Mouse (Mus musculus): ENCODE measurements around the gene Olfr1232.

The Olfr1232 gene

DNA sequence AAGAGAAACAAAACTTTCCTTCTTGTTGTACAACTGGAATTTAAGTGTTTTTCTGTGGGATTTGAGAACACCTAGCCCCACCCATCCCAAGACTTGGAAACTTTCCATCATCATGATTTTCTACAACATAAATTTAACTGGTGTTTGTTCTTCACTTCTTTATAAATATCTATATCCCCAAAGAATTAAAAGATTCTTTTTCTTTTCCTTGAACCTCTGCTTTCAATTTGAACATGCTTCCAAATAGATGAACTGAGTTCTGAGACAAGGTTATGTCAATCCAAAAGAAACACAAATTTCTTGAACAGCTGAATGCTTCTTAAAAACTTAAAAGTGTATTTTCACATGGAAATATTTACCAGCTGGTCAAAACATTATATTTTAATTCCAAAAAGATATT is at the start of gene Olfr1232:
TSS of gene Olfr1232 (minus strand) at position 101 of the 400 bp plus-strand sequence.
- DNase-seq = no peak

DNA sequence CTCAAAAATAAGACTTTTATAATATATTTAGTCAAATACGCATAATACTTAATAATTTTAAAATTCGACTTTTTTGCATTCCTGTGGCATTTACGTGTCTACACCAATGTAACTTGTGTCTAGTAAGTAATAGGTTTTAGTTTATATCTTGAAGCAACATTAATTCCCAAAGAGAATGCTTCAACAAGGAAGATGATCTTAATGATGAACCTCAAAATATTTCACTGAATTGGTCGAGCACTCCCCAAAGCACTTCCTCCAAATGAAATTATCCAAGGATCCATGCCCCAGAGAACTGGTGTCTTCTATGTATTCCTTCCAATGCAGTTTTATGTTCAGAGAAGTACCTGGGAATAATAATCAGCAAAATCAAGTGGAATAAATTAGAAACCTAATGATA is 35.3 kb upstream of the Olfr1232 start, which contains the start of gene Olfr1234:
TSS of gene Olfr1234 (minus strand) at position 101 of the 400 bp plus-strand sequence.
- no peak for DNase-seq

DNA sequence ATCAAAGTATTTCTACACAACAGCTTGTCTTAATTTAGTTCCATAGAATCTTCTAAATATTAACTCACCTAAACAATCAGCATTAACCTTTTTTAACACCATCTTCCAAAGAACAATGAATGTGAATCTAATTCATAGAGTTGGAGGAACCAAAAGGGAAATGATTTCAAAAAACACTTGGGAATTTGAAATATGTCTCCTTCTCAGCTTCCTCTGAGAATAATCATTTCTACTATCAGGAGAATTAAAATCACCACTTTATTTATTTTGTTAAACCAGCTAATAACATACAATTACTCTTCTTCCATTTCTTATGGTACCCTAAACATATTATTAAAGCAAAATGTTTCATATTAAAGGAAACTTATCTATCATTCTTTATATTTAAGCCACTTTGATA is 12.8 kb upstream of the Olfr1232 start, which contains the start of gene Olfr1233:
TSS of gene Olfr1233 (minus strand) at position 101 of the 400 bp plus-strand sequence.
- no peak for DNase-seq

DNA sequence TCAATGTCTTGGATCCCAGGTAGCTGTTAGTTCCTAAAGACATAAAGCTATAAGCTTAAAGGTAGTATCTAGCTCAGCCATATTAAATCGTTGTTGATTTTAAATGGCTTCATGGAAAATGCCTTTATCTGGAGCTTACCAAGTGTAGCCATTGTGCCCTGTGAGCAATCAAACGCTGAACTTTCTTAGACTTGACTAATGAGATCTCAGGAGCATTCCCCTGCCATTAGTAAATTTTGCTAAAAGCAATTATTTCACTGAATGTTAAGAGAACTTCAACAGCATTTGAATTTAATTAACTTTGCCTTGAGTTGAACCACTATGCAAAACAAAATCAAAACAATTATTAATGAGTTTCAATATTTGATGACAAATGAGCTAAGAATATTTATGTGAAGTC is 22.5 kb downstream of the Olfr1232 start, which contains the start of gene Olfr1231:
TSS of gene Olfr1231 (minus strand) at position 101 of the 400 bp plus-strand sequence.
- no peak for DNase-seq

DNA sequence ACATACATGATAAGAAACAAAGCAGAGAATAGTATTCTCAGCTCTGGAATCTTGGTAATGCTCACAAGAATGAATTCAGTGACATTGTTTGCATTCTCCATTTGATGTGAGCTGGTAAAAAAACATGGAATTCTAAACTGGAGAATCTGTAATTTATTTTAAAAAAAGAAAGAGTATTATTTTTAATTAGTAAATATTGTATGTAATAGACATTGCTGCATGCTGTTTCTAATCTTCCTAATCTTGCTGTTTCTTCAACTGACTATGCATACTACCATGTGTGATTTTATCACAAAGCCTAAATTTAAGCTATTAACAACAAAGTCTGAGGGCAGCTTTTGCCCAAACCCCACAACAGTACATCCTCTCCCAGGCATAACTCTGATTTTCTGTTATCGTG is 32.3 kb downstream of the Olfr1232 start, which contains the start of gene Olfr1230:
TSS of gene Olfr1230 (minus strand) at position 101 of the 400 bp plus-strand sequence.
- DNase-seq = no peak

DNA sequence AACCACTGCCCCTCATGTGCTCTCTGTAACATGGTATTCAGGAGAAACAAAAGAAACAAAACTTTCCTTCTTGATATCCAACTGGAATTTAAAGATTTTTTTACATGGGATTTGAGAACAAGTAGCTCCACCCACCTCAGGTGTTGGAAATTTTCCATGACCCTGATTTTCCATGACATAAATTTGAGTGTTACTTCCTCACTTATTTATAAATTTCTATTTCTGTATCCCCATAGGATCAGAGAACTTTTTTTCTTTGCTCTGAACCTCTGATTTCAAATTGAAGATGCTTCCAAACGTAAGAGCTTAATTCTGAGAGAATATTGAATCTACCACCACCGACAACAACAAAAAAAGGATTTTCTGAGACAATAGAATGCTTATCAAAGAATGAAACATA is 41.6 kb downstream of the Olfr1232 start, which contains the start of gene Olfr1229:
TSS of gene Olfr1229 (minus strand) at position 101 of the 400 bp plus-strand sequence.
- no peak for DNase-seq
